Mouse (Mus musculus): ENCODE measurements around the gene Pla2g4f. TPM values are rescaled to one million over a fixed set of nuclear protein-coding genes. Genes with fewer than 3 reads are reported as not detected.

Gene Pla2g4f
- polyA plus RNA-seq, 1 experiment from 2014 or later = 0.07 TPM

- 58% methylated on average over 2 of the region's 2 CpGs for WGBS
- no peak overlapping the region for H3K4me2 ChIP-seq (ENCODE audit: low read length)
- peaks cover 34% of the 10 kb centered on the region for H3K36me3 ChIP-seq (ENCODE audit: insufficient read depth, low read length)
- DNase-seq (ENCODE audit: low spot score) (peak; percentile 34), ATAC-seq (replicated peaks; ENCODE audit: low FRiP score, low read depth) (no peak)
- no peak overlapping the region for H3K4me3 ChIP-seq (replicated peaks; ENCODE audit: low read depth, low read length)
- H3K4me1 ChIP-seq (replicated peaks; ENCODE audit: insufficient read depth, low read length) = no peaks in the 10 kb centered on the region
- H3K9ac ChIP-seq (ENCODE audit: low read depth, low read length) = no peak overlapping the region
- H3K9me3 ChIP-seq (replicated peaks; ENCODE audit: low read length) = no peaks in the 10 kb centered on the region
- no peaks in the 10 kb centered on the region for H3K27me3 ChIP-seq (ENCODE audit: insufficient read depth, low read length)
- peak; percentile 52 for TF ChIP-seq CTCF (IDR thresholded peaks at IDR 0.05; ENCODE audit: low read depth)
- no peak overlapping the region for H3K27ac ChIP-seq
These were observed 23.9 kb upstream of the Pla2g4f start for GRCm38 (mm10) chr2:120337886-120338285.

GRCm38 (mm10) chr2:120331575-120331974 is 17.6 kb upstream of the Pla2g4f start:
- Histone ChIP-seq H3K36me3 (ENCODE audit: insufficient read depth, low read length) (peaks cover 44% of the 10 kb centered on the region), H3K9ac (ENCODE audit: low read depth, low read length) (no peak overlapping the region), H3K4me2 (ENCODE audit: low read length) (no peak overlapping the region), H3K27ac (no peak overlapping the region), H3K4me3 (replicated peaks; ENCODE audit: low read depth, low read length) (no peak overlapping the region), H3K9me3 (replicated peaks; ENCODE audit: low read length) (no peaks in the 10 kb centered on the region), H3K4me1 (replicated peaks; ENCODE audit: insufficient read depth, low read length) (no peaks in the 10 kb centered on the region), H3K27me3 (ENCODE audit: insufficient read depth, low read length) (no peaks in the 10 kb centered on the region)
- 93% methylated on average over 4 of the region's 4 CpGs for WGBS
- TF ChIP-seq CTCF (IDR thresholded peaks at IDR 0.05; ENCODE audit: low read depth) = no peak
- DNase-seq (ENCODE audit: low spot score) = no peak
- no peak for ATAC-seq (replicated peaks; ENCODE audit: low FRiP score, low read depth)

- no peak overlapping the region for H3K27ac ChIP-seq
- no peak for TF ChIP-seq CTCF (IDR thresholded peaks at IDR 0.05; ENCODE audit: low read depth)
- H3K4me2 ChIP-seq (ENCODE audit: low read length) = no peak overlapping the region
- WGBS = 57% methylated on average over 4 of the region's 4 CpGs
- peaks cover 28% of the 10 kb centered on the region for H3K36me3 ChIP-seq (ENCODE audit: insufficient read depth, low read length)
- H3K9ac ChIP-seq (ENCODE audit: low read depth, low read length) = no peak overlapping the region
- H3K4me3 ChIP-seq (replicated peaks; ENCODE audit: low read depth, low read length) = no peak overlapping the region
- no peaks in the 10 kb centered on the region for H3K9me3 ChIP-seq (replicated peaks; ENCODE audit: low read length)
- H3K4me1 ChIP-seq (replicated peaks; ENCODE audit: insufficient read depth, low read length) = no peaks in the 10 kb centered on the region
- ATAC-seq (replicated peaks; ENCODE audit: low FRiP score, low read depth) = no peak
- H3K27me3 ChIP-seq (ENCODE audit: insufficient read depth, low read length) = no peaks in the 10 kb centered on the region
- DNase-seq (ENCODE audit: low spot score) = no peak
These were observed 1.1 kb upstream of the Pla2g4f start for GRCm38 (mm10) chr2:120315077-120315476.

- H3K36me3 ChIP-seq (ENCODE audit: insufficient read depth, low read length) = peaks cover 28% of the 10 kb centered on the region
- H3K27me3 ChIP-seq (ENCODE audit: insufficient read depth, low read length) = no peaks in the 10 kb centered on the region
- no peaks in the 10 kb centered on the region for H3K4me1 ChIP-seq (replicated peaks; ENCODE audit: insufficient read depth, low read length)
- ATAC-seq (replicated peaks; ENCODE audit: low FRiP score, low read depth) = no peak
- 56% methylated on average over 4 of the region's 4 CpGs for WGBS
- H3K9ac ChIP-seq (ENCODE audit: low read depth, low read length) = no peak overlapping the region
- no peak overlapping the region for H3K4me3 ChIP-seq (replicated peaks; ENCODE audit: low read depth, low read length)
- no peak for DNase-seq (ENCODE audit: low spot score)
- H3K4me2 ChIP-seq (ENCODE audit: low read length) = no peak overlapping the region
- H3K9me3 ChIP-seq (replicated peaks; ENCODE audit: low read length) = no peaks in the 10 kb centered on the region
- H3K27ac ChIP-seq = no peak overlapping the region
- no peak for TF ChIP-seq CTCF (IDR thresholded peaks at IDR 0.05; ENCODE audit: low read depth)
These were observed 522 bp upstream of the Pla2g4f start for GRCm38 (mm10) chr2:120314487-120314886.

GRCm38 (mm10) chr2:120312276-120312825 is 1.6 kb downstream of the Pla2g4f start:
- Histone ChIP-seq H3K9ac (ENCODE audit: low read depth, low read length) (no peak overlapping the region), H3K27me3 (ENCODE audit: insufficient read depth, low read length) (no peaks in the 10 kb centered on the region), H3K36me3 (ENCODE audit: insufficient read depth, low read length) (peaks cover 8% of the 10 kb centered on the region), H3K27ac (no peak overlapping the region), H3K9me3 (replicated peaks; ENCODE audit: low read length) (no peaks in the 10 kb centered on the region), H3K4me1 (replicated peaks; ENCODE audit: insufficient read depth, low read length) (no peaks in the 10 kb centered on the region), H3K4me2 (ENCODE audit: low read length) (no peak overlapping the region), H3K4me3 (replicated peaks; ENCODE audit: low read depth, low read length) (no peak overlapping the region)
- DNase-seq (ENCODE audit: low spot score) (no peak), ATAC-seq (replicated peaks; ENCODE audit: low FRiP score, low read depth) (no peak)
- WGBS = 76% methylated on average over 7 of the region's 7 CpGs
- no peak for TF ChIP-seq CTCF (IDR thresholded peaks at IDR 0.05; ENCODE audit: low read depth)

DNA sequence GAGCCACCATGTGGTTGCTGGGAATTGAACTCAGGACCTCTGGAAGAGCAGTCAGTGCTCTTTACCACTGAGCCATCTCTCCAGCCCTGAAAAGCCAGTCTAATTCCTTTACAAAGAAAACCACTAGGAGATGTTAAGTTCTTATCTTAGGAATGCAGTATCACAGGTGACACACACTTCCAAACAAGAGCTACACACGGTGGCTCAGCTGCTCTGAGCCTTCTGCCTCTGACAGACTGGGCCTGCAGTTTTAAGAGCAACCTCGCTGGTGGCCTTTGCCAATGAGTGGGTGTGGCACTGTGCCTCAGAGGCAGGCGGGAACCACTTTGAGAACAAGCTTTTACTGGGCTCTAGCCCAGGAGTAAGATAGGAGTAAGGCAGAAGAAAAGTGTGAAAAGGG is 9.9 kb downstream of the Pla2g4f start:
- Histone ChIP-seq H3K4me2 (ENCODE audit: low read length) (no peak overlapping the region), H3K27ac (no peak overlapping the region), H3K4me3 (replicated peaks; ENCODE audit: low read depth, low read length) (no peak overlapping the region), H3K9me3 (replicated peaks; ENCODE audit: low read length) (no peaks in the 10 kb centered on the region), H3K36me3 (ENCODE audit: insufficient read depth, low read length) (no peaks in the 10 kb centered on the region), H3K27me3 (ENCODE audit: insufficient read depth, low read length) (no peaks in the 10 kb centered on the region), H3K9ac (ENCODE audit: low read depth, low read length) (no peak overlapping the region), H3K4me1 (replicated peaks; ENCODE audit: insufficient read depth, low read length) (no peaks in the 10 kb centered on the region)
- ATAC-seq (replicated peaks; ENCODE audit: low FRiP score, low read depth) (no peak), DNase-seq (ENCODE audit: low spot score) (no peak)
- WGBS = 27% methylated on average over 3 of the region's 3 CpGs
- no peak for TF ChIP-seq CTCF (IDR thresholded peaks at IDR 0.05; ENCODE audit: low read depth)

- ATAC-seq (replicated peaks; ENCODE audit: low FRiP score, low read depth) = no peak
- no peak for TF ChIP-seq CTCF (IDR thresholded peaks at IDR 0.05; ENCODE audit: low read depth)
- WGBS = 94% methylated on average over 6 of the region's 6 CpGs
- no peaks in the 10 kb centered on the region for H3K9me3 ChIP-seq (replicated peaks; ENCODE audit: low read length)
- H3K27ac ChIP-seq = no peak overlapping the region
- no peak overlapping the region for H3K4me2 ChIP-seq (ENCODE audit: low read length)
- H3K27me3 ChIP-seq (ENCODE audit: insufficient read depth, low read length) = no peaks in the 10 kb centered on the region
- DNase-seq (ENCODE audit: low spot score) = no peak
- no peaks in the 10 kb centered on the region for H3K4me1 ChIP-seq (replicated peaks; ENCODE audit: insufficient read depth, low read length)
- H3K9ac ChIP-seq (ENCODE audit: low read depth, low read length) = no peak overlapping the region
- H3K4me3 ChIP-seq (replicated peaks; ENCODE audit: low read depth, low read length) = no peak overlapping the region
- H3K36me3 ChIP-seq (ENCODE audit: insufficient read depth, low read length) = no peaks in the 10 kb centered on the region
These were observed 12.9 kb downstream of the Pla2g4f start for GRCm38 (mm10) chr2:120301076-120301475.
